Mouse (Mus musculus): ENCODE measurements around the gene Igf2bp1. TPM values are rescaled to one million over a fixed set of nuclear protein-coding genes. Genes with fewer than 3 reads are reported as not detected.
A peak's percentile ranks its signal among the peaks of the same experiment; 100 is the strongest.

Igf2bp1 gene
- polyA plus RNA-seq, 1 experiment from 2014 or later = 14.6 TPM

DNA sequence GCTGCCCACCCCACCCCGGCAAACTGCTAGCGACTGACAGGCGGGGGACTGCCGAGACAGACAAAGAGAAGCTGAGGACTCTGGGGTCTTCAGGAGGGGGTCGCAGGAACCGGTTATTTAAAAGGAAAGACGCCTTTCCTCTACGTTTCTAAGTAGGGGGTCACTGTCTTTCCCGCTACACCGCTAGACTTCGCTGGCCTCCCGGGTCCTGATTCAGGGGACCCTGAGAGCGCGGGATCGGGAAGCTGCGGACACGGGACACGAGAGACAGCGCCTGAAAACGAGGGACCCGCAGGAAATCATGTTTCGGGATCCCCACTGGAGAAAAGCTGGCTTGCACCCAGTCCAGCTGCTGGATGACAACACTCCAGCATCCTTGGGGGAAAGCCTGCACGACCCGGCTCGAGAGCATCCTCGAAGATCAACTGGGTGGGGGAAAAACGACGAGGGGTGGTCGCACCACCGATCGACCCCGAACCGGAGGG is 669 bp upstream of the Igf2bp1 start:
- H3K36me3 ChIP-seq (replicated peaks) = no peaks in the 10 kb centered on the region
- peaks cover 38% of the 10 kb centered on the region for H3K4me1 ChIP-seq
- peak overlapping the region; percentile 54 for H3K4me3 ChIP-seq
- H3K27me3 ChIP-seq (replicated peaks) = no peaks in the 10 kb centered on the region
- peak overlapping the region; percentile 68 for H3K9ac ChIP-seq
- ATAC-seq (replicated peaks) = peak; percentile 43; the same call in 1 of the 2 replicates
- WGBS = under 1% methylated on average over 33 of the region's 33 CpGs
- no peaks in the 10 kb centered on the region for H3K9me3 ChIP-seq
- H3K27ac ChIP-seq = peak overlapping the region; percentile 88
- peak overlapping the region; percentile 80 for H3K4me2 ChIP-seq

DNA sequence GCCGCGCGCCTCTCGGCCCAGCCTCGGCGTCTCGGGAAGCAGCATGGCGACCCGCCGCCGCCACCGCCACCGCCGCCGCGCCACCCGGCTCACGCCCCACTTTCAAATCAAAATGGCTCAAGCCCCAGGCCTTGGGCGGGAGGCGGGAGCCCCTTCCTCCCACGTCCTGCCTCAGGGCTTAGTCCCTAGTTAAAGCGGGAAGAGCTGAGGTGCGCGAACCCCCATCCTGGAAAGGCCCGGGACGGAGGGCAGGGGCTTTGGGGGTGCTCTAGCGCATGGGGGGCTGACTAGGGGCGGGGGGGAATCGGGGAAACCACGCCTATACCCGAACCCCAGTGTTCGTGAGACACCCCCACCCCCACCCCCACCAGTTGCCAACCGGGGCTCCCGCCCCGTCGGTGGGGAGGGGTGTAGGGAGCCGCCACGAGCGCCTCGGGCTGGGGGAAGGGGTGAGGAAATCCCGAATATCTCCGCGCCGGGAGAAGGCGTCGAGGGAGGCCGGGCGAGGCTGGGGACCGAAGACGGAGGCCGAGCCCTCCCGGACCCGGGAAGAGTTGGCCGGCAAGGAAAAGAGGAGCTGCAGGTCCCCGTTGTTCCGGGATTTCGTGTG is 842 bp downstream of the Igf2bp1 start:
- H3K9me3 ChIP-seq = no peaks in the 10 kb centered on the region
- peak overlapping the region; percentile 54 for H3K4me3 ChIP-seq
- ATAC-seq (replicated peaks) = peak; percentile 15; the same call in 1 of the 2 replicates
- no peaks in the 10 kb centered on the region for H3K36me3 ChIP-seq (replicated peaks)
- no peaks in the 10 kb centered on the region for H3K27me3 ChIP-seq (replicated peaks)
- peak overlapping the region; percentile 68 for H3K9ac ChIP-seq
- H3K27ac ChIP-seq = peak overlapping the region; percentile 88
- peak overlapping the region; percentile 80 for H3K4me2 ChIP-seq
- WGBS = under 1% methylated on average over 39 of the region's 57 CpGs
- H3K4me1 ChIP-seq = peaks cover 38% of the 10 kb centered on the region

DNA sequence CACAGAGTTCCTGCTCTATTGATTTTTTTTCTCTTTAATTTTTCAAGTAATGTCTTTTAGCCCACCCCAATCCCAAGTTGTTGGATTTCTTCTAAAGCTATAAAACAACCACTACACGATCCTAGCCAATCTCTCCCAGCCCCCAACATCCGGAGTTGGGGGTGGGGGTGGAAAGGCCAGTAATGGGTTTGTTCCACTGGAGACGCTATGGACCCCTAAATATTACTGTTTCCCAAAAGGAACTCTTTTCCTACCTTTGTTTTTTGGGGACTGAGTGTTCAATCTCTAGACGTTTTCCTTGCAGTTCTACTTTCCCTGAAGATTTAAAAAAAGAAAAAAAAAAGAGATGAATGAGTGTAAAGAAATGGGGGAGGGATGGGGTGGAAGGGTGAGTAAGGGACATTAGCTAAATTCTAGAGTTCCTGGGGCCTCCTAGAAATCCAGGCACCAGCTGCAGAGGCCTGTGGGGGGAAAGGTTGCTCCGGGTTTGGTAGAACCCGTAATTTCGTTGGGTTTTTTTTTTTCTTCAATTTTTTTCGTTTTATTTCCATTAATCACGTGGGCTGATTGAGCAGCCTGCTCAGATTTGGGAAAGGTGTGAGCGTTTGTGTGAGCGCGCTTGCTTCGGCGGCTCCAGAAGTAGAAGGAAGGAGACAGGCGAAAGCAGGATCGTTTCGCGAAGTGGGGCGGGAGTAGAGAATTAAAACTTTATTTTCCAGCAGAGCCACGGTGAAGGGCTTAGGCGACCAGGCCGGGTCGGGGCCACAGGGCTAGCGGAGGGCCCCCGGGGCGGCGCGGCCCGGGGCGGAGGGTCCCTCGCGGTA is 1.6 kb downstream of the Igf2bp1 start:
- H3K4me2 ChIP-seq = peak overlapping the region; percentile 80
- no peak for ATAC-seq (replicated peaks)

DNA sequence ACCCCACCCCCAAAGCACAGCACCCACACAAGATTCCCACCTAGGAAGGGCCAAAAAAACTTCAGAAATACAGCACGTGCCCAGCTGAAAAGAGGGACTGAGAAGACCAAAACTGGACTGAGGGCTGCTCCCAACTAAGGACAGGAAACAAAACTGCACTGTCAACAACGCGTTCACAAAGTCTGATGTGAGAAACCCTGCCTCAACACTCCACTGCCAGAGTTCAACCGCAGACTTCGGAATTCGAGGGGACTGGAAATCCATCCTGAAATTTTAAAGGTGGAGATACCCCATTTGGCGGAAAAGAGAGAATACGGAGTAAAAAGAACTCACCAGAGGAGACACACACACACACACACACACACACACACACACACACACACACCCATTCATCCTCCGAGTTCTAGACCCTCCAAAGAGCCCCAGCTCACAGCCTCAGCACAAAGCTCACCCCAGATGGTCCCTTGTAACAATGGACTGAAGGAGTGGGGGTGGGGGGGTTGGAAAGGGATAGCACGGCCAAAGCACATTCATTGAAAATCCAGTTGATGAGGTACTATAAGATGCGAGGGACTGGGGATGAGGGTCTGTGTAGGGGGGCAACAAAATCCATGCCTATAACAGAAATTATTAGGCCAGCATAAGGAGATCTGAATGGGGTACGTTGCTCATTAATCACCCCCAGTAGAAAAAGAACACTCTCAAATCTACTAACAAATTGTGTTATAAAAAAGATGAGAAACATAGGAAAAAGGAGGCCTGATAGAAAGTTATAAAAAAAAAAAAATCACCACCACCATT is 2.4 kb downstream of the Igf2bp1 start:
- H3K27ac ChIP-seq = no peak overlapping the region
- H3K4me1 ChIP-seq = peaks cover 38% of the 10 kb centered on the region
- peak overlapping the region; percentile 80 for H3K4me2 ChIP-seq
- ATAC-seq (replicated peaks) = no peak
- no peaks in the 10 kb centered on the region for H3K27me3 ChIP-seq (replicated peaks)
- H3K36me3 ChIP-seq (replicated peaks) = no peaks in the 10 kb centered on the region
- peak overlapping the region; percentile 54 for H3K4me3 ChIP-seq
- no peaks in the 10 kb centered on the region for H3K9me3 ChIP-seq
- WGBS = 2% methylated on average over 12 of the region's 12 CpGs
- no peak overlapping the region for H3K9ac ChIP-seq

More for the DNA sequence above, 1.6 kb downstream of the Igf2bp1 start:
- Histone ChIP-seq H3K4me3 (peak overlapping the region; percentile 54), H3K9me3 (no peaks in the 10 kb centered on the region), H3K27ac (peak overlapping the region; percentile 88), H3K9ac (peak overlapping the region; percentile 68), H3K4me1 (peaks cover 38% of the 10 kb centered on the region), H3K36me3 (replicated peaks) (no peaks in the 10 kb centered on the region), H3K27me3 (replicated peaks) (no peaks in the 10 kb centered on the region)
- 1% methylated on average over 28 of the region's 32 CpGs for WGBS

DNA sequence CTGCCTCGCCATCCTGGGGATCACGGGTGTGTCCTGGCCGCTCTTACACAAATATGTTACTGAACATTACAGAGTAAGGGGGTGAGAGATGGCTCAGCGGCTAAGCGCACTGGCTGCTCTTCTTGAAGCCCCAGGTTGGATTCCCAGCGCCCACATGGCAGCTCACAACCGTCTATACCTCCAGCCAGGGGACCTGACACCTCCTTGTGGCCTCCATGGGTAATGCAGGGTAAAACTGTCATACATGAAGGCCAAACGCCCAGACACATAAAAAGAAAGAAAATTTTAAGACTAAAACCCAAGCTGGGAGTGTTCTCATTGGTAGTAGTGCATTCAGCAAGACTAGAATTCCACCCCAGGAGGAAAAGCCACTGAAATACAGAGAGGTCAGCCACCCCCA is 11.6 kb downstream of the Igf2bp1 start:
- no peaks in the 10 kb centered on the region for H3K36me3 ChIP-seq (replicated peaks)
- H3K4me1 ChIP-seq = peaks cover 23% of the 10 kb centered on the region
- no peak overlapping the region for H3K27ac ChIP-seq
- H3K9ac ChIP-seq = no peak overlapping the region
- no peak overlapping the region for H3K4me2 ChIP-seq
- H3K9me3 ChIP-seq = no peaks in the 10 kb centered on the region
- 96% methylated on average over 8 of the region's 8 CpGs for WGBS
- no peak overlapping the region for H3K4me3 ChIP-seq
- ATAC-seq (replicated peaks) = no peak
- H3K27me3 ChIP-seq (replicated peaks) = no peaks in the 10 kb centered on the region

DNA sequence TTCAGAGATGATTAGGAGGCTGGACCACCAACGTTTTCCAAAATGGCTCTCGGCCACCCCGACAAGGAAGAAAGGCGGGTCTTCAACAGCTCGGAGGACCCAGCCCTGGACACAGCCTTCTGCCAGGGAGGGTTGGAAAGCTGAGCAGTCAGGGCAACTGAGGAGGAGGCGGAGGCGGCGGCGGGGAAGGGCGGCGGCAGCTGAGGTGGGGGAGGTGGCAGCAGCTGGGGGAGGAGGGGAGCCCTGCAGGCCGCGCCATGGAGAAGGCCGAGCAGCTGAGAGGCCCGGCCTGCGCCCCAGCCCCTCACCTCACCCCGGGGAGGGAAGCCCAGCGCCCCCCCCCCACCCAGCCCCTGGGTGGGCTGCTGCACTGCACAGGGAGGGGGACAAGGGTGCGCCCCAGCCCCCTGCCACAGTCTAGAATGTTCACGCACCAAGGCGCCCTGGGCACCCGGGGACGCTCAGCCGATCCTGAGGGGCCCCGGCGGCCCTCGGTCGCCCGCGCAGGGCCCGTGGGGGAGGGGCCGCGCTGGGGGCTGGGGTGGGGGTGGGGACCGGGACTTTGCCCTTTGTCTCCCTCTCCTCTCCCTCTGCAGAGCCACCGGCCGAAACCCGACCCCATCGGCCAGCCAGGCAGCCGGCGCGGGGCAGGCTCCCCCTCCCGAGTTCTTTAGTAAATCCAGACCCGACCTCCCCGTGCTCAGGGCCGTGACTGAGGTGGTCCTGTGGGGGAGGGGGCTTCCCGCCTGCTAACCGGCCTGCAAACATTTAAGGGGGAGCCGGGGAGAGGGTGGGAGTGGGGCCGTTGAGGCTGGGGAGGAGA is 14.6 kb downstream of the Igf2bp1 start:
- Histone ChIP-seq H3K4me3 (peak overlapping the region; percentile 53), H3K36me3 (replicated peaks) (no peaks in the 10 kb centered on the region), H3K4me2 (peak overlapping the region; percentile 91), H3K27me3 (replicated peaks) (no peaks in the 10 kb centered on the region), H3K9me3 (no peaks in the 10 kb centered on the region), H3K4me1 (peaks cover 35% of the 10 kb centered on the region), H3K9ac (peak overlapping the region; percentile 75), H3K27ac (peak overlapping the region; percentile 84)
- 1% methylated on average over 31 of the region's 49 CpGs for WGBS
- ATAC-seq (replicated peaks) = peak; percentile 80

DNA sequence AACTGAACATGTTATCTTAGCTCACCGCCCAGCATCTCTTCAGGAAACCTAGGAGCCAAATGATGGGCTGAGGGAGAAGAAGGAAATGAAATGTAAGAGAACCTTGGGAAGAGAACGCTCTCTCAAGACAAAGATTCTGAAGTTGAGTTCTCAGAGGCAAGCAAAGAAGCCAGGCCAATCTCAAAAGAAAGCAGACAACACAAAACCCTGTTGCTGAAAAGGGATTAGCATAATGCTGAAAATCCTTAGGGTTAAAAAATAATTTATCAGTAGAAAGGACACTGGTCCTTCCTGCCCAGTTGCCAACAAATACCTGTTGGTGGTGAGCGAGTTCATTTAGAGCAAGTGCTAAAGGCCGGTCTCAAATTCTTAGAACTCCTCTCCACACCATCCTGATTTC is 15.3 kb downstream of the Igf2bp1 start:
- 19% methylated on average over 4 of the region's 4 CpGs for WGBS
- peaks cover 35% of the 10 kb centered on the region for H3K4me1 ChIP-seq
- ATAC-seq (replicated peaks) = no peak
- no peaks in the 10 kb centered on the region for H3K9me3 ChIP-seq
- H3K4me2 ChIP-seq = peak overlapping the region; percentile 91
- peak overlapping the region; percentile 84 for H3K27ac ChIP-seq
- peak overlapping the region; percentile 53 for H3K4me3 ChIP-seq
- H3K36me3 ChIP-seq (replicated peaks) = no peaks in the 10 kb centered on the region
- H3K27me3 ChIP-seq (replicated peaks) = no peaks in the 10 kb centered on the region
- H3K9ac ChIP-seq = peak overlapping the region; percentile 75; the same call in 1 of the 2 replicates

DNA sequence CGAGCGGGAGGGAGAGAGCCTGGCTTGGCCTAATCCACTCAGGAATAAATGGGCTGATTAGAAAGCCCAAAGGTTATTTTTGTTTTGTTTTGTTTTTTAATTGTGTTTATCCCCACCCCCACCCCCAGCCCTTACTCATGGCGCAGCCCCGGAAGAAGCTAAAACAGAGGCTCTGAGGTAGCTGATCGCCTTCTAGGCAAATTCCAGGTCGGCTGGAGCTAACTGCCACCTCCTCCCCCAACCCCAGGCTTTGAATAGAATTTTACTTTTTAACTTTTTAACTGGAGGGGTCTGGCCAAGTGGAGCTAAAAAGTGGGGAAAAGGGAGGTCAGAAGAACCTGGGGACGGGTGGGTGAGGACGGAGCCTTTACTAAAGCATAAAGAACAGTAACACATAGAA is 15.9 kb downstream of the Igf2bp1 start:
- no peaks in the 10 kb centered on the region for H3K36me3 ChIP-seq (replicated peaks)
- no peaks in the 10 kb centered on the region for H3K27me3 ChIP-seq (replicated peaks)
- no peak overlapping the region for H3K4me3 ChIP-seq
- 37% methylated on average over 8 of the region's 8 CpGs for WGBS
- H3K4me2 ChIP-seq = peak overlapping the region; percentile 91
- H3K9ac ChIP-seq = no peak overlapping the region
- peaks cover 35% of the 10 kb centered on the region for H3K4me1 ChIP-seq
- H3K9me3 ChIP-seq = no peaks in the 10 kb centered on the region
- H3K27ac ChIP-seq = no peak overlapping the region
- ATAC-seq (replicated peaks) = no peak

DNA sequence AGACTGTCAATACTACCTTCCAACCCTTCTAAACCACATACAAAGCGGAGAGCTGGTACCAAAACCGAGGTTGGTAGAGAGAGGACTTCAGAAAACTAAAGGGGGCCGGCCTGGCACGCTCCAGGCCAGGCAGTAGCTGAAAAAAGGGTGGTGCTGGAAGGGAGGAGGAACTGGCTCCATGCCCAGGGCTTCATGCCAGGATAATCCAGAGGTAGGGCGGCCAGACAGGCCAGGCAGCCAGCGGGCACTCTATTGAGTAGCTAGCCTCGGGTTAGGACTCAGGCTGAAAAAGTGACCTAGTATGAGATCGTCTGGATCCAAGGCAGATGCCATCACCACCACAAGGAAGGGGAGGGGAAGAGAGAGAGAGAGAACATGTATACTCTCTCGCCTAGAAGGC is 17.2 kb downstream of the Igf2bp1 start:
- peaks cover 35% of the 10 kb centered on the region for H3K4me1 ChIP-seq
- H3K4me2 ChIP-seq = no peak overlapping the region
- H3K9ac ChIP-seq = no peak overlapping the region
- no peaks in the 10 kb centered on the region for H3K9me3 ChIP-seq
- no peaks in the 10 kb centered on the region for H3K27me3 ChIP-seq (replicated peaks)
- 0 out of 2 replicates have a peak, but pooled peaks have one; percentile 40 for ATAC-seq (replicated peaks)
- H3K27ac ChIP-seq = peak overlapping the region; percentile 34; the same call in 1 of the 2 replicates
- WGBS = 41% methylated on average over 9 of the region's 9 CpGs
- no peaks in the 10 kb centered on the region for H3K36me3 ChIP-seq (replicated peaks)
- no peak overlapping the region for H3K4me3 ChIP-seq

DNA sequence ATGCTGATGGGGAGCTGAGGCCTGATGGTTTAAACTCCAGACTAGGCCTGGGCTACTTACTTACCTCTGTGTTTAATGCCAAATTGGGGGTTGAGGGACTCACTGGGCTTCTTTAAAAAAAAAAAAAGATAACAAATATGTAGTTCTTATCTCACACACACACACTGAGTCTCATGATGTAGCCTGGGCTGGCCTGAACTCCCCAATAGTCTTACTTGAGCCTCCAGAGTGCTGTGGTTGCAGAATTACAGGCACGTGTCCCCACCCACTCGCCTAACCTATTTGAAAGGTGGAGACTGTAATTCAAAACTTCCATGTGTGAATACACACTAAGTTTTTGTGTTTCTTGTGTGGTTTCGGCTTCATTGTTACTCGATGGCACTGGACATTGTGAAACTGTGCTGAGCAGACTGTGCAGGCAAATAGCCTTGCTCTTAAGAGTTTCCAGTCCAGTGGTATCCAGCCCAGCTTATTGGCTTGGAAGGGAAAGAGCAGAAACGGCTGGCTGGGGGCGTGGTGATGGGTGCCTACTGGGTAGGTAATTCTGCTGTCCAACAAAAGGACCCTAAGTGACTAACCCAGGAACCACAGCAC is 17.8 kb downstream of the Igf2bp1 start:
- H3K27me3 ChIP-seq (replicated peaks) = no peaks in the 10 kb centered on the region
- no peak overlapping the region for H3K9ac ChIP-seq
- ATAC-seq (replicated peaks) = no peak
- no peaks in the 10 kb centered on the region for H3K36me3 ChIP-seq (replicated peaks)
- H3K4me3 ChIP-seq = no peak overlapping the region
- H3K4me2 ChIP-seq = no peak overlapping the region
- H3K9me3 ChIP-seq = no peaks in the 10 kb centered on the region
- 64% methylated on average over 6 of the region's 6 CpGs for WGBS
- H3K27ac ChIP-seq = peak overlapping the region; percentile 34; the same call in 1 of the 2 replicates
- peaks cover 35% of the 10 kb centered on the region for H3K4me1 ChIP-seq

DNA sequence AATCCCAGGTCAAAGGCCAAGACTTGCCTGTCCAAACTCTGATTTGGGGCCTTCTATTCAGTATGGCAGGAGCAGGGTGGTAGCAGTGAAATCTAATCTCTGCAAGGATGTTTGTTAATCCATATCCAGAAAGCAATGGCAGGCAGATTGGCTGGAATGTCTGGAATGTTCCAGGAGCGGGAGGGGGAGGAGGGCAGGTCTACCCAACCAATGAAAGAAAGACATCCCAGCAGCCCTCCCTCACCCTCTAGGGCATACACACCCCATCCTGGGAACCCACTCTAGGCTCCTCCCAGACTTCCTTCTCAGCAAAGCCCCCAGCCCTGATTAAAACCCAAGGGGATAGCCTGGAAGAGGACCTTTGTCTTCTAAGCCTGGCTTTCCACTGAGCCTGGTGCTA is 23.3 kb downstream of the Igf2bp1 start:
- WGBS = 35% methylated on average over 1 of the region's 1 CpGs
- Histone ChIP-seq H3K9ac (no peak overlapping the region), H3K27me3 (replicated peaks) (no peaks in the 10 kb centered on the region), H3K4me2 (no peak overlapping the region), H3K27ac (no peak overlapping the region), H3K9me3 (no peaks in the 10 kb centered on the region), H3K4me3 (no peak overlapping the region), H3K36me3 (replicated peaks) (no peaks in the 10 kb centered on the region), H3K4me1 (peaks cover 4% of the 10 kb centered on the region; the same call in 1 of the 2 replicates)
- ATAC-seq (replicated peaks) = no peak

Measured in midbrain, embryonic 15.5 days (tissue).